Mouse (Mus musculus) left cerebral cortex, postnatal 4 days (tissue): ENCODE data around the gene Prkar2b. TPM values are rescaled to one million over a fixed set of nuclear protein-coding genes. Genes with fewer than 3 reads are reported as not detected.

Experiments
- DNase-seq: peaks from one replicate; pipeline ENCODE4 v3.0.0-alpha.2; 2022
- intact Hi-C: fragments of 180-260 bp; cut with DNase I; formaldehyde crosslinking; loops from one replicate; pipeline ENCODE4 v1.15.1; 2025
- total RNA-seq, 2 experiments: library from RNA; stranded (reverse); gene quantifications; 2 replicates each; pipeline ENCODE4 v1.2.3; 2021

Gene Prkar2b
- 100 to 1,000 TPM; 238 to 255 TPM for total RNA-seq

DNA sequence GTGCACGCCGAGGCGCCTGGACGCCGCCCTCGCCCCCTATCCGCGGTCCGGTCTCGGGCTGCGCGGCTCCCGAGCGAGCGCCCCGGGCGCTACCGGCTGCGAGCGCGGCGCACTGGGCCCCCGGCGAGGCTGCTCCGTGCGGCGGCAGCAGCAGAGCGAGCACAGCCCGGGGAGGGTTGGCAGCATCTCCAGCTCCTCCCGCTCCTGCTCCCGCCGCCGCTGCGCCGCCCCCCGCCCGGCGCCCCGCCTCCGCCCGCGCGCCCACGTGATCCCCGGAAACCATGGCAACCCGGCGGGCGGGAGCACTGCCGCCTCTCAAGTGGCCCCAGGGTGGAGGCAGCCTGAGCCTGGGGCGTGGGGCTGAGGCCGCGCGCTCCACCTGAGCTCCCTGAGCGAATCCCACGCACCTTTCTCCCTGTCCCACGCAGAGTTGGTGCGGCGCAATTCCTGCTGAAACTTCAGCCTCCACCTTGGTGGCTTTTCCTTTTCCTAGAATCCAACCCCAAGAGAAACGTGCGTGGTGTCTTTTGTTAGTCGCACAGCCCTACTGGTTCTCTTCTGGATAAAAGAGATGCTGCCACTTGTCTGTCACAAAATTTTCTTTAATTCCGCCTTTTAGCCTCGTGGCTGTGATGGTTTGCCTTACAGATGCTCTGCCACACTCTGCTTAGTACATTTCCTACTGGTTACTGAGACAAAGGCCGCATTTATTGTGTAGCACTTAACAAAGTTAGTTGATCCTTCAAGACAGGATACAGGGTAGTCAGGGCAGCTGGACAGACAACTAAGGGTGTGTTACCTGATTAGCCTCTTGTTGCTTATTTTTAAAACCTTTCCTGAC is at the start of gene Prkar2b:
TSS of gene Prkar2b (minus strand) at position 207 of the 841 bp plus-strand sequence.
- intact Hi-C loops = loop anchor here (5.0 to 10.0 kb wide), 2 partner anchors 84 to 173 kb away; no protein-coding TSS in a partner anchor
- DNase-seq = peak; percentile 96

DNA sequence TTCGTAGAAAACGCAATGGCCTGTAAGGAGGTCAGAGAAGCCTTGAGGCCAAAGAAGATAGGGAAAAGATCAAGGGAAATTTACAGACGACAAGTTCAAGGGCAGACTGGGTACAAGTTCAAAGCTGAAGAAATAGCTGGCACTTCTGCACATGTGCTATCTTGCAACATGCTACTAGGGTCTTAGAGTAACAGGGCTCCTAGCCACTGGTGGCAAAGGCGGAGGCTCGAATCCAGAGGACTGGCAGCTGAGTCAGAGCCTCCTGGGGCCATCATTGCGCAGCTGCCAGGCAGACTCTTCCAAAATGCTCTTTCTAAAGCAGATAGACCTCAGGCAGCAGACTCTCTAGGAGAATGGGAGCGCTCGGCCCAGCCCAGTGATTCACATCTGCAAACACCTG is 48.1 kb upstream of the Prkar2b start:
- intact Hi-C loops = no loop called here
- no peak for DNase-seq

DNA sequence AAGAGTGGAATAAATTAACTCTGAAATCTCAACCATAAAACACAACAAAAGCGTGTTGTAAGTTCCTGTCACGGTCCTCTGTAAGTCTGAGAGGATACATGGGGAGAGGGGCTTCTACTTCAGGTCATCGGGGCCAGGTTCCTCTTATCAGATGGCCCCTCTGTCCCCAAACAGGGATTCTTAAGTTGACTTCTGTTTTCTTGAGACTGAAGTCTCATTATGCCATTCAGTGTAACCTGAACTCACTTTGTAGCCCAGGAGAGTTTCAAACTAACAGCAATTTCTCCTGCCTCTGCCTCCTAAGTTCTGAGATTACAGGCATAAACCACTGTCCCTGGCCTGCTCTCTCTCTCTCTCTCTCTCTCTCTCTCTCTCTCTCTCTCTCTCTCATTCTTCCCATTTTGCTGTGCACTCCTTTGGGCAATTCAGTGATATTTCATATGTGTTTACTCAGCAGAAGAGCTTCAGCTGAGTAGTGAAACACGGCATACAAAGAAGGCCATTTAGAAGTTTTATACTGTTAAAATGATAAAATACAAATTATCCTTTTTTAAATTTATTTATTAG is 43.9 kb upstream of the Prkar2b start:
- intact Hi-C loops = no loop called here
- no peak for DNase-seq

DNA sequence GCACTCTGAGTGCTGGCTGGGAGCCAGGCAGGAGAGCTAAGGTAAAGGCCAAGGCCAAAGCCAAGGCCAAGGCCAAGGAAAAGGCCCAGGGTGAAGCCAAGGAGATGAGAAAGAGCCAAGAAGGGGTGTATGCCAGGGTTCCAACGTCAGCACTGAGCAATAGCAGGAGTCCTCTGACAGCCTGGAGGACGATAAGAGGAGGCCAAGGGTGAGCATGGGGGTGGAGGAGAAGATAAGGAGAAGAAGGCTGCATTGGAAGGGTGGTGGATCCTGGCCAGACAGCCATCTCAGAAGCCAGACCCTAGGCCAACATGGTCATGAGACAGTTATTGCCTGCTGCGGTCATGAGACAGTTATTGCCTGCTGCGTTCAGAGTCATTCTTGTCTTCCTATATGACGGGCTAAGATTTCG is 43.4 kb upstream of the Prkar2b start:
- no peak for DNase-seq
- intact Hi-C loops = no loop called here

DNA sequence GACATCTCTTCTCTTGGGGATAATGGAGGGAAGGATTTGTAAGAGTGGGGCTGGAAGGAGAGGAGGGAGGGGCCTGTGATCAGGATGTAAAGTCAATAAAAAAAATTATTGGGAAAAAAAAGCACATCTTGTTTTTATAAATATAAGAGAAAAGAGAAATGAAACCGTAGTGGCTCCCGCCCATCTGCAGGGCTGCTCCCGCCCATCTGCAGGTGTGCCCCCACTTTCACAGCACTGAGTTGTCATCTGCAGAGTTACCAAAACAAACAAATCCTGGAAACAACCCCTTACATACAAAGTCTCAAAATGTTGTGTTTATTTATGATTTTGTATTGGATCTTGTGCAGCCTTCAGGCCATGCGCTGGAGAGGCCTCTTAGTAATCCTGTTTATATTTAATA is 40.2 kb upstream of the Prkar2b start:
- intact Hi-C loops = no loop called here
- no peak for DNase-seq

DNA sequence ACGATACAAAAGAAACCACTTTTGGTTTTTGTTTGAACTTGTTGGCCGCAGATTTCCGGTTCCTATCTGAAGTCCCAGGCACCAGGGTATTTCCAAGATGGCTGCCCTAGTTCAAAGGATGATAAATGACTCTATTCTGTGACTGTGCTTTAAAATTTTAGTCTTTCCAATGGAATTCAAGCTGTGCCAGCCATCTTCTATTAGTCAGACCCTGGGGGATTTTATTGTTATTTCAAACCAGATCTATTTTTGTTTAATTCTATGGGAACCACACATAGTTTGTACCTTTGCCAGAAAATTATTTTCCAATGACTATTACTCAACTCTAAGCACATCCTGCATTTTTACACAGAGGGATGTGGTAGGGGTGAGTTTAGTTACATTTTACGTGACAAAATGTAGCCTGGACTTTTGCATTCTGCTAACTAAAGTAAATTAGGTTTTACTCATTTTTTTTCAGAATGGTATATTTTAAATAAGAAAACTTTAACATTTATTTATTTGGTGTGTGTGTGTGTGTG is 38.6 kb upstream of the Prkar2b start:
- intact Hi-C loops = no loop called here
- no peak for DNase-seq

DNA sequence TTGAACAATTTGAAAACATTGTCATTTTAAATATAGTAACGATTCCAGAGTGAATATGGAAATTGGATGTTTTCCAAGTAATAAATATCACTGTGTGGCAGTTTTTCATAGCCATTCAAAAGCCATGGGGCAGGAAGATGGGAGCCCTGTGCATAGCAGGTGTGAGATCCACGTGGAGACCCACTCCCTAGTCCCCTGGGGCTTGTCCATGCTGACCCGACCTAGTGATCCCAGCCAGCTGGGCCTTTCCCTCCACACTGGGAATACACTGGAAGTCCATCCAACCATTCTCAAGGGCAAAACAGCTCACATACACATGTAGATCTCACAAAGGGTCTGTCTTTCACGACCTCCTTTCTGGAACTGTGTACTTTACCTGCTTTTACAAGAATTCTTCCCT is 37.5 kb upstream of the Prkar2b start:
- intact Hi-C loops = no loop called here
- DNase-seq = no peak

DNA sequence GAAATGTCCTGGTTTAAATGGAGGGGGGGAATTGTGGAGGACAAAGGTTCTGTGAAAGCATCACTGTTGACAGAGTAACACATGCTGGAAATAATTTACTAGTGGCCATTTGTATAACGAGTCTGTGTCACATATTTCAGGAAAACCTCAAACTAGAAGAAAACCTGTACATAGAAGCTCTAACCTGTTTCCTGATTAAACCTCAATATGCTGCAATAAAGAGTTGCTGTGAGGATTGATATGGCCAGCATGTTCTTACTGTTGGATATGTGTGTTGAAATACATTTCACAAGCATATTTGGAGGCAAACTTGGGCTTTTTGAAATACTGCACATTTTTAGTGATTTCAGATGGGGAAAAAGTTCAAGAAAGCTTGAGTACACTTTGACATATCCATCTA is 36.0 kb upstream of the Prkar2b start:
- no peak for DNase-seq
- intact Hi-C loops = no loop called here

DNA sequence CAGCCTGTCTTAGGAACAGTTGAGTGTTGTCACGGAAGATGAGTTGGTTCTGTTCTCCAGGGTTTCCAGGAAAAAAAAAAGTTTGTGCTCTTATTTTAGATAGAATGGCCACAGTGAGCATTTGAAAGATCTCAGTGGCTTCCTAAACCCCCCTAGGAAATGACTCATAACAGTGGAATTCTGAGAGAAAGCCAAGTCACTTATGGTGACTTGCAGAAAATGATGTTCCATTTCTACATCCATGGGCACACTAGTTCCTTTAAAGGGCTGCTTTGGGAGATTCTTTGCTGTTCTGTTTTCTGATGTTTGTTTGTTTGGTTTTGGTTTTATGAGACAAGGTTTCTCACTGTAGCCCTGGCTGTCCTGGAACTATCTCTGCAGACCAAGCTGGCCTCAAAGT is 34.1 kb upstream of the Prkar2b start:
- DNase-seq = no peak
- intact Hi-C loops = no loop called here

DNA sequence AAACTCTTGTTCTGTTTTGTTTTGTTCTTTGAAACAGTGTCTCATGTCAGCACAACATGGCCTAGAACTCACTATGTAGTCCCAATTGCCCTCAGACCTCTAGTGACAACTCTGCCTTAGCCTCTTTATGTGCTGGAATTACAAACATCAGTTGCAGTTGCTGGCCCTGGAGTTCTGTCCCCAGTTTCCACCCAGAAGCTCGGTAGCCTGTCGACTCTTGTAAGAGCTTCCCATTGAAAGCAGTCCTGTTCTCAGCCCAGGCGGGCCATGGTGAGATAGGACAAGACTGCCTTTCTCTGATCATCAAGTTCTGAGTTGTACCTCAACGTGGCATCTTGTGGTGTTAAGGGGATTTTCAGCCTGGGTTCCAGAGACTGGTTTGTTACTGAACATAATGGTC is 31.4 kb upstream of the Prkar2b start:
- DNase-seq = no peak
- intact Hi-C loops = no loop called here

DNA sequence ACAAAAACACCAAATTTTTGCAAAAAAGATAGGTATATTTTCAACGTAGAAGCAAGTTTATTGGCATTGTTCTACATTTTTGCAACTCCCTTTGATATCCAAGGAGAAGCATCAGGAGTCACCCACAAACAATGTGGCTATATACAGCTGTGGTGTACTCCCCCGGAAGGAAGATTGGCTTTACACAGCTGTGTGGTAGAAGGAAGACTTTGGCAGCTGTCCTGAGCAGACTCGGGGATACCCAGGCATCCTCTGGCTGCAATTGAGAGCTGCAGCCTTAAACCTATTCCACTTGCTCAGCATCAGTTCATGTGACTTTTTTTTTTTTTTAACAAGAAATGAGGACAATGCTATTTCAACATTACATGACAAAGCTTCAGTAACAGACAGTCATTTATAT is 27.5 kb upstream of the Prkar2b start:
- intact Hi-C loops = no loop called here
- DNase-seq = no peak

DNA sequence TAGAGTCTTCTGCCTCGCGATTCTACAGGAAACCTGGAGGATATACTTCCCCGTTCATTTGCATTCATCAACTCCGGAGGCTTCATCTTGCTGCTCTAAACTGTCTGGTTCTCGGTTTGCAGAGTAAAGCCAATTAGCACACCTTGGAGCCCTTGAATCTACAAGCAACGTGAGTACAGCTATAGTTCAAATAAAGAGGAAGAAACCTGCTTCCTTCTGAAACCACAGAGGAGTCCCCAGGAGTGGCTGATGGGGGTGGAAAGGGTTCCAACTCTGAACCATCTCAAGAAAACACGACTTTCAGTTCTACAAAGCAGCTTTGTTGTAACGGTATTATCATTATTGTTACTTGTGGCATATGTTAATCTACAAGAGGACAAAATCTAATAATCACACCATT is 26.2 kb upstream of the Prkar2b start:
- no peak for DNase-seq
- intact Hi-C loops = no loop called here

DNA sequence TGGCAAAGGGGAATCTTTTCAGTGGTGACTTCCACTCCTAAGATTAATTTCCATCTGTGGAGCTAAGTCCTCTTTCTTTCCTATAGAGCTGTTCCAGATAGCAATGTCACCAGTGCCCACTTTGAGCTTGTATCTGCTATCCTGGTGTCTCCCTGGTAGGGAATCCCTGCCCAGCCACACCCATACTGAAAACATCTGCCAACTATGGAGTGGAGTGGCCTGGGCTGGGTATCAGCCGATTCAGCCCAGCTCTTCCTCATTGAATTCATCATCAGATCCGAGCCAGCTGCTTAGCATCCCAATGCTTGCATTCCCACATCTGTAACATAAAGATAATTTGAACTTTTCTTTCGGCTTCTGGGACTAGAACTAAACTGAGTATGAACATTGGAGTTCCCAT is 25.8 kb upstream of the Prkar2b start:
- DNase-seq = no peak
- intact Hi-C loops = no loop called here

DNA sequence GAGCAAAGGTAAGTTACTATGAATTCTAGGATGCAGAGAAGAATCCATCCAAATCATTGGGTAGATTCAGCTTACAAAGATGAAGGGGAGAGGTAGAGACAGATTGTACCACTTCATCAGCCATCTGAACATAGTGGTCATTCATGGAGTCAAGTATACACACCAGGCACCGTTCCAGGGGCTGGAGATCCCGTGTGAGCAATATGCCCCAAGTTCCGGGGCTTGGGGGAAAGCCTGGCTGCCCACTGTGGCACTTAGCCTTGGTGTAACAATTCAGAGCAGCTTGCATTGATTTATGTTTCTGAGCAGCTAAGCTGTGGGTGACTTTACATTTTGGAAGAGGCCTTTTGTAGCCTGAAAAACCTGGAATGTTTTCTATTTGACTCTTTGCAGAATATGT is 24.8 kb upstream of the Prkar2b start:
- no peak for DNase-seq
- intact Hi-C loops = no loop called here

DNA sequence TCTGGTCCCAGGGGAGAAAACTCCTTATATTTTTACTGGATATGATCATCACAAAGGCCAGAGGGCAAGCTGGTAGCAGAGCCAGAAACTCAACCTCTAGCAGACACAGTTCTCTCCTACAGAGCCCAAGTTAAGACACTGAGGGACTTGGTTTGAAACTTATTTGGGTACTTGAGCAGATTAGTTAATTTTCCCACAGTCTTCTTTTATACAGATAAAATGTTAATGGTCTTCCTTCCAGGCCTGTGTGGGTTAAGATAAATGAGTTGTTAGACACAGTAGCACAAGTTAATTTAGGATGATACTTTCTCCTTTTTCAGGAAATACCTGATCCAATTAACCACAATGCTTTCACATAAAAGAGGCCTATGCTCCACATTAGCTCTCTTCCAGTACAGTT is 24.1 kb upstream of the Prkar2b start:
- no peak for DNase-seq

DNA sequence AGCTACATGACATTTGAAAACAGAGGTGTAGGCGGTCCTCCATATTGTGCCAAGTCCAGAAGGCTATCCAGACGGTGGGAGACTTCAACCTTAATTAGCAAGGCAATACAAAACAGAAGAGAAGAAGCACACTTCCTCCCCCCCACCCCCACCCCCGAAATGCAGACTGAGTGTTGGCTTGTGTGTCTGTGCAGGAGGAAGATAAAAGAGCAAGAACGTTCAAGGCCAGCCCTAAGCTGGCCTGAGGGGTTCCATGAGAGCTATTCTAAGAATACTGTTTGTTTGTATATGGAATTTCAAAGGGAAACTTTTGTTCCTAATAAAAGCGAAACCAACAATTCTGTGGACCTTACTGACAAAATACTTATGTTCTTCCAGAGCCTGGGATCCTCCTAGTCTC is 23.5 kb upstream of the Prkar2b start:
- DNase-seq = no peak
- intact Hi-C loops = no loop called here

More for the DNA sequence above, 24.1 kb upstream of the Prkar2b start:
- intact Hi-C loops = no loop called here

DNA sequence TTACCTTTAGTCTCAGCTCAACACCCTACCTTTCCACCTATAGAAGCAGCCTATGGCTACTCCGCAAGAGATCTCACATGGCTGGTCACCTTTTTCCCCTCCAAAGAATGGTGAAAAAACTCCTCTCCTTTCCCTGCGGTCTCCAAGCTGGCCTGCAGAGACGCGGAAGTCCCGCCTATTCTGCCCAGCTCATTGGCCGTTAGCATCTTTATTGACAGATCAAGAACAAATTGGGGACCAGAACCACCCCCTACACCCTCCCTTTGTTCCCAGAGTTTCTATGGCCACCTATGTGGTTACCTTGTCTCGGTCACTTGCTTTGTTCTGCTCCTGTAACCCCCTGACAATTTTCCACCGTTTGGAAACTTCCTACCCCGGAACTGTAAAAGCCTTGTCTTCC is 19.6 kb upstream of the Prkar2b start:
- intact Hi-C loops = no loop called here
- DNase-seq = no peak

DNA sequence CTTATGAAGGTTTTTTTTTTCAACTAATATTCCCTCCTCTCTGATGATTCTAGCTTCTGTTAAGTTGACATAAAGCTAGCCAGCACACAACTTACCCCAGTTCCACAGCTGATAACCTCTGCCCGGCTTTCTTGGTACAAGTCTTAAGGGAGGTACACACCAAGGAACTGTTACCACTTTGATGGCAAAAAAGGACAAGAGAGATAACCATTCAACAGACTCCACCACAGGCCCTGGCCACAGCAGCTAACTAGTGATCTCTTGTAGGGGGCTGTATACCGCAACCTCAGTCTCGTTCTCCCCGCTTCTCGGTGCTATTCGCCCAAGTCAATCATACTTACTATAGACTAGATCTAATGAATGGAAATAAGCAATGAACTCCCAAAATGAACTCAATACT is 16.3 kb upstream of the Prkar2b start:
- intact Hi-C loops = no loop called here
- no peak for DNase-seq

DNA sequence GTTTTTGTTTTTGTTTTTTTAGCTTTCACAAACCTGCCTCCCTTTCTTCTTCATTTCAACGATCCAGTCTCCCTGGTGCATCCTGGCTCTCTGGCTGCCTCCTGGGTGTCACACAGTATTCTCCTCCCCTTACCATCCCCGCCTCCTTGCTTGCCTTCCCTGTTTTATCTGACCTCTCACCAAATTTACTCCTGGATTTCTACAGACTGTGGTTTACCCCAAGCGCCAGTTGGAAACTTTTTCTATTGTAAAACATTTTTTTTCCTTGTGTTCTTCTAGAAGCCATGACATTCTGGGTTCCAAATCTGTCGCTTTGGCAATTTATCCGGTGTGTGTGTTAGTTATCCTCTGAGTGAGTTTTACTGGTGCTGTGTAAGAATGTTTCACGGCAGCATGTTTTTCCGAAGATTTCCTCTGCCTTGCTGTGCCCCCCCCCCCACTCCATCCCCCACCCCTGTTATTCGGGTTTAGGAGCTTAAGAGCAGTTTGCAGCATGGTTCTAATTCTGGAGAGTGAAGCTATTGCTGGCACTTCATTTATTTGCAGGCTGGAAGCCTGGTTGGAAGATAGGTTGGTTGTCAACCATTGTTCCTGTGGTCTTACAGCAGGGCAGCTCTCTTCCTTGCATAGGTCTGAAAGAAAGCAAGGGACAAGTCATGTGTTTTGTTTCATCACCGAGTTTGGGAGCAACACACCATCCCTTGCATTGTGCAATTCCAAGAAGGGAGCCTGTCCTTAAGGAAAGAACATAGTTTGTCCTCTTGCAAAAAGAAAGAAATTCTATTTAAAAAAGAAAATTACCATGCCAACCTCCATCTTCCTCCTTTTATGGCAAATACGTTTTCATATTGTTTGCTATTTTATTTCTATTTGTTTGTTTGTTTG is 15.0 kb upstream of the Prkar2b start:
- intact Hi-C loops = no loop called here
- no peak for DNase-seq

DNA sequence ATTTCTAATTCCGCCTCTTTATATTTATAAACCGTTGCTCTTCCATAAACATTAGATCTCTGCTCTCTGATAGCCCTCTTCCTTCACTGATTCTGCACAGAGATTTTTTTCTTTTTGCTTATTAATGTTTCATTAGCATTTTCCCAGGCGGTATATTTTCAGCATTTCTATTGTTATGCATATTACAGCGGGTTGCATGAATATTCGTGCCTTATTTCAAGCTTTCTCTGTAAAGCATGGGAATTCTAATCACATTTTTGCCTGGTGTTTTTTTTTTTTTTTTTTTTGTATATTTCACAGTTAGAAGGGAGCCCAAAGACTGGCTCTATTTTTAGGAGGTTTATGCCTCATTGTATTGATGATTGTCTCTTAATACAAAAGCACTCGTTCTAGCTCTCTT is 13.2 kb upstream of the Prkar2b start:
- intact Hi-C loops = no loop called here
- no peak for DNase-seq

DNA sequence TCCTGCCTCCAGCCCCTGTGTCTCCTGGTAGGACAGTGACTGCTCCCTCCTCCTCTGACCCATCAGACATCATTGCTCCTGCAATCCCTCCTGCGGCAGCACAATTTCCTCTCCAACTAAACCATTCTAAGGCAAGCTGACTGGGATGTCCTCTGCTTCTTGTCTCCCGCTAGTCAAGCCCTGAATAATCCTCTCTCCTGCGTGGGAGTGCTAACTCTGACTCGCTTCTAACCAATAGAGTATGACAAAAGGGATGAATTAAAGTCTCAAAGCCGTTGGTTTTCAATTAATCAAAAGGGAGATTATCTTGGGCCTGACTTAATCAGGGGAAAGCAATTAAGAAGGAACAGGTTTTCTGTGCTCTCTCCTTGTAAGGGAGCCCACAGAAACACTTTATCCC is 4.9 kb upstream of the Prkar2b start:
- intact Hi-C loops = loop anchor here (10.0 kb wide), 1 partner anchor 169 kb away; no protein-coding TSS in a partner anchor
- DNase-seq = no peak
